Mouse (Mus musculus): ENCODE data around the gene E330014E10Rik.
"Not testable (repeated sequence)": the region's sequence is repeated elsewhere in the genome, so short reads cannot be mapped to it uniquely, and the experiment has no call there.

Gene E330014E10Rik

GRCm38 (mm10) chr5:95775690-95776089 is at the start of gene E330014E10Rik:
TSS of gene E330014E10Rik (plus strand) at chr5:95775990.
- not testable (repeated sequence) for DNase-seq

- not testable (repeated sequence) for DNase-seq
Observed at GRCm38 (mm10) chr5:95736073-95736472, 39.7 kb upstream of the E330014E10Rik start, which contains the start of gene Gm7978. TSS of gene Gm7978 (minus strand) at chr5:95736173.

- DNase-seq = not testable (repeated sequence)
Observed at GRCm38 (mm10) chr5:95741714-95742113, 34.1 kb upstream of the E330014E10Rik start, which contains the start of gene Gm7982. TSS of gene Gm7982 (plus strand) at chr5:95742014.

GRCm38 (mm10) chr5:95810841-95811240 is 35.1 kb downstream of the E330014E10Rik start:
- DNase-seq = not testable (repeated sequence)

- DNase-seq = no peak
Observed at GRCm38 (mm10) chr5:95836580-95836979, 60.8 kb downstream of the E330014E10Rik start.

GRCm38 (mm10) chr5:95854030-95854429 is 78.2 kb downstream of the E330014E10Rik start:
- DNase-seq = no peak

Measured in cerebellum, adult 8-10 months (tissue).